Mouse (Mus musculus) liver, embryonic 14.5 days (tissue): ENCODE measurements around the gene Gldc. TPM values are rescaled to one million over a fixed set of nuclear protein-coding genes. Genes with fewer than 3 reads are reported as not detected.
"Not testable (repeated sequence)": the region's sequence is repeated elsewhere in the genome, so short reads cannot be mapped to it uniquely, and the experiment has no call there.

Experiments
- ATAC-seq: fragments of 200-750 bp; cut with Nextera tagmentation; 2 replicates; pipeline ENCODE4 v1.8.0; 2017; ENCODE audit warnings: moderate number of reproducible peaks, mild to moderate bottlenecking, moderate library complexity; ENCODE audit not compliant: insufficient read depth
- DNase-seq, 3 experiments: peaks; one replicate each; pipeline ENCODE4 v3.0.0-alpha.2; 2012 to 2013; ENCODE audit warnings: low read depth in 3 of 3, low spot score in 3 of 3
- H3K27ac ChIP-seq: fragments of 300-500 bp; sonication (generic); 2 replicates; pipeline ENCODE4 v1.5.1; 2014; ENCODE audit warnings: moderate library complexity, mild to moderate bottlenecking, control low read depth, inconsistent platforms
- H3K27me3 ChIP-seq: fragments of 300-500 bp; sonication (generic); 2 replicates; pipeline ENCODE4 v1.6.1; 2014; ENCODE audit warnings: mild to moderate bottlenecking, low read length, moderate library complexity; ENCODE audit not compliant: control insufficient read depth, insufficient read depth
- H3K36me3 ChIP-seq: fragments of 300-500 bp; sonication (generic); replicated peaks from 2 replicates; pipeline ENCODE4 v1.6.1; 2014; ENCODE audit warnings: low read depth; ENCODE audit not compliant: control insufficient read depth, insufficient read depth
- H3K4me1 ChIP-seq, 2 experiments: fragments of 200-500 bp in 1 of 2; fragments of 300-500 bp in 1 of 2; sonication (generic) in 1 of 2; replicated peaks; 2 replicates each; pipeline ENCODE4 v1.6.1; 2012 to 2014; ENCODE audit warnings: antibody characterized with exemption in 1 of 2, inconsistent platforms in 1 of 2, low read length in 1 of 2; ENCODE audit not compliant: control insufficient read depth in 2 of 2, insufficient read depth in 2 of 2
- H3K4me2 ChIP-seq: fragments of 300-500 bp; sonication (generic); 2 replicates; pipeline ENCODE4 v1.6.1; 2014; ENCODE audit warnings: low read depth, mild to moderate bottlenecking, control low read depth, moderate library complexity
- H3K4me3 ChIP-seq, 2 experiments: fragments of 200-500 bp in 1 of 2; fragments of 300-500 bp in 1 of 2; sonication (generic) in 1 of 2; 2 replicates each; pipeline ENCODE4 v1.5.1; 2012 to 2014; ENCODE audit warnings: low read depth in 2 of 2, low read length in 2 of 2, mild to moderate bottlenecking in 2 of 2, control low read depth in 1 of 2, inconsistent platforms in 1 of 2, moderate library complexity in 1 of 2; ENCODE audit not compliant: insufficient read depth in 1 of 2
- H3K9ac ChIP-seq: fragments of 300-500 bp; sonication (generic); replicated peaks from 2 replicates; pipeline ENCODE4 v1.6.1; 2014; ENCODE audit warnings: mild to moderate bottlenecking, control low read depth, moderate library complexity
- H3K9me3 ChIP-seq: fragments of 300-500 bp; sonication (generic); 2 replicates; pipeline ENCODE4 v1.6.1; 2016; ENCODE audit warnings: low read length, mixed read lengths; ENCODE audit not compliant: control insufficient read depth
- CTCF ChIP-seq: IDR thresholded peaks from 2 replicates; pipeline ENCODE4 v1.5.1; 2016; ENCODE audit warnings: antibody characterized with exemption, low read depth, control low read depth
- EP300 ChIP-seq: IDR thresholded peaks from 2 replicates; pipeline ENCODE4 v1.6.1; 2016; ENCODE audit warnings: antibody characterized with exemption, low read depth
- WGBS: fragments of 180-500 bp; shearing (Covaris S2); extraction: QIAGEN DNeasy Blood & Tissue Kit; methylation state at CpG from one replicate; pipeline ENCODE4 v1.1.7; 2014; ENCODE audit not compliant: insufficient replicate concordance; 5-methylcytosine and 5-hydroxymethylcytosine counted together
- polyA plus RNA-seq, 2 experiments: library from polyadenylated mRNA; depleted of rRNA in 1 of 2; stranded (reverse) in 1 of 2; unstranded in 1 of 2; fragments of >200 nt; fragmentation: Nextera tagmentation in 1 of 2; extraction: Ambion mirVana in 1 of 2; gene quantifications; 2 replicates each; pipeline versions ENCODE4 v1.2.1 to v1.2.3; 2012 to 2014

Gldc gene
- polyA plus RNA-seq (2012; rRNA removed) (19.2 and 24.6 TPM in 2 replicates), polyA plus RNA-seq (2014; fragmentation: Nextera tagmentation; extraction: Ambion mirVana) (15.7 and 20.8 TPM in 2 replicates)

GRCm38 (mm10) chr19:30174919-30175571 lies at the start of gene Gldc:
Gldc (minus strand) TSS chr19:30175429.
- DNase-seq (no peak), ATAC-seq (peak; percentile 59; the same call in 1 of the 2 replicates)
- Histone ChIP-seq H3K4me1 (0 out of 4 replicates have a peak, but pooled peaks cover 0 to 2% of the 10 kb centered on the region in 2 experiments), H3K4me2 (peak within 1 kb of the TSS; percentile 46), H3K9me3 (no peaks in the 10 kb centered on the region), H3K27me3 (peaks cover 30% of the 10 kb centered on the region), H3K27ac (no peak within 1 kb of the TSS), H3K9ac (no peak within 1 kb of the TSS), H3K4me3 (peak within 1 kb of the TSS; percentile 35 to 52), H3K36me3 (no peaks in the 10 kb centered on the region)
- under 1% methylated on average over 21 of the region's 53 CpGs for WGBS
- TF ChIP-seq CTCF (no peak), EP300 (no peak)

- H3K4me3 ChIP-seq, ATAC-seq, H3K9ac ChIP-seq, H3K9me3 ChIP-seq, DNase-seq, H3K4me1 ChIP-seq, H3K27ac ChIP-seq, H3K36me3 ChIP-seq, H3K4me2 ChIP-seq, H3K27me3 ChIP-seq: not testable (repeated sequence)
- WGBS = 63% methylated on average over 8 of the region's 8 CpGs
Observed at GRCm38 (mm10) chr19:30222593-30222992, 47.4 kb upstream of the Gldc start.

DNA sequence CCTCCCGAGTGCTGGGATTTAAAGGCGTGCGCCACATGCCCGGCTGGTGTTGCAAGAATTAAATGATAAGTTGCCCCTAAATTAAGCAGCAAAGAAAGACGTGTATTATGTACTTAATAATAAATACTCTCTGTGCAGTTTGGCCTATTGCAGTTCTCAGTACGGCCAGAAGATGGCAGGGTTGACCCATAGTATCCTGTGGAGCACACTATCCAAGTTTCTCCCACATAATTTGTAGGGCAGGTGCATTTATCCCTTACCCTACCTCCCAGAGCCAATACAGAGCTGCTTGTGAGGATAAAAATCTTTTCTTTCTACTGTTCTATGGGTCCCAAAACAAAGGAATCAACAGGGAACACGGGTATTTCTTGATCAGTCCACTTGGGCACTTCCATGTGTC lies 42.1 kb upstream of the Gldc start:
- Histone ChIP-seq H3K4me2 (no peak overlapping the region), H3K27me3 (no peaks in the 10 kb centered on the region), H3K9ac (no peak overlapping the region), H3K27ac (no peak overlapping the region), H3K9me3 (no peaks in the 10 kb centered on the region), H3K4me1 (no peaks in the 10 kb centered on the region), H3K36me3 (no peaks in the 10 kb centered on the region), H3K4me3 (no peak overlapping the region)
- WGBS = 9% methylated on average over 7 of the region's 7 CpGs
- ATAC-seq = no peak
- no peak for DNase-seq
- TF ChIP-seq EP300 (no peak), CTCF (peak; percentile 71)

- no peak for ATAC-seq
- no peak overlapping the region for H3K4me3 ChIP-seq
- H3K27ac ChIP-seq = no peak overlapping the region
- H3K4me1 ChIP-seq = no peaks in the 10 kb centered on the region
- no peak for DNase-seq
- H3K27me3 ChIP-seq = no peaks in the 10 kb centered on the region
- H3K4me2 ChIP-seq = no peak overlapping the region
- WGBS = 55% methylated on average over 4 of the region's 4 CpGs
- no peak for TF ChIP-seq EP300
- TF ChIP-seq CTCF = no peak
- no peaks in the 10 kb centered on the region for H3K9me3 ChIP-seq
- no peak overlapping the region for H3K9ac ChIP-seq
- H3K36me3 ChIP-seq = no peaks in the 10 kb centered on the region
Observed at GRCm38 (mm10) chr19:30216186-30216585, 41.0 kb upstream of the Gldc start.

DNA sequence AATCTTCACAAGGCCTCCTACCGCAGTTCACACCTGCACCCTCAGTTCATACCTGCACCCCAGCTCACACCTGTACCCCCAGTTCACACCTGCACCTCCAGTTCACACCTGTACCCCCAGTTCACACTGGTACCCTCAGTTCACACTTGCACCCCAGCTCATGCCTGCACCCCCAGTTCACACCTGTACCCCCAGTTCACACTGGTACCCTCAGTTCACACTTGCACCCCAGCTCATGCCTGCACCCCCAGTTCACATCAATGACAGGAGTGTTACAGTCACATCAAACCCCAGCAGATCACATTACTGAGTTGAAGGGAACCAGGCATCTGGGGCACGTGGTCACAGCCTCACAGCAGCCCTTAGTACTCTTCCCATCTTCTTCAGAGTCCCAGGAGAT lies 40.5 kb upstream of the Gldc start:
- not testable (repeated sequence) for DNase-seq, H3K9me3 ChIP-seq, ATAC-seq

More for the DNA sequence above, 40.5 kb upstream of the Gldc start:
- not testable (repeated sequence) for H3K4me3 ChIP-seq, H3K27me3 ChIP-seq, H3K4me1 ChIP-seq, H3K27ac ChIP-seq, H3K4me2 ChIP-seq, H3K9ac ChIP-seq, H3K36me3 ChIP-seq
- 49% methylated on average over 2 of the region's 2 CpGs for WGBS
